Mouse (Mus musculus): ENCODE measurements around the gene Fbxl7.

DNA sequence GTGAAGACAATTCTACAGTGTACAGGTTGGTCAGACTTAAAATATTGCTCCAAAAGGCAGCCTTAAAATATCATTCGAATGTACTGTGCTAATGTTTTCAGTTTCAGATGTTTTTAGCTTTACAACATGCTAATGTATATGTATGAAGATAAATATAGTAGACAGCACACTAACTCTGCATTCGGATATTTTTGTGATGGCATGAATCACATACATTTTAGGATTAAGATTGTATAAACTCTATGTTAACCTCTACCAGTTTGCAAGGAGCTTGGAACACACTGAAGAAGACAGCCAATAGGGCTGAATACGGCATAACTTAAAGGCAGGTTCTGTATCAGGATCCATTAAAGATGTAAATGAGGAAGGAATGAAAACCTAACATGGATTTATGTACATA, 299.1 kb downstream of the Fbxl7 start:
- no peak for TF ChIP-seq EP300 (IDR thresholded peaks at IDR 0.05; ENCODE audit: low read depth)
- TF ChIP-seq CTCF (IDR thresholded peaks at IDR 0.05; ENCODE audit: low read depth): no peak

Data from liver, embryonic 14.5 days (tissue).